Mouse (Mus musculus): ENCODE measurements around the gene Syne4. TPM values are rescaled to one million over a fixed set of nuclear protein-coding genes. Genes with fewer than 3 reads are reported as not detected.

The Syne4 gene
- polyA plus RNA-seq, 1 experiment from 2014 or later, result 18.1 TPM

DNA sequence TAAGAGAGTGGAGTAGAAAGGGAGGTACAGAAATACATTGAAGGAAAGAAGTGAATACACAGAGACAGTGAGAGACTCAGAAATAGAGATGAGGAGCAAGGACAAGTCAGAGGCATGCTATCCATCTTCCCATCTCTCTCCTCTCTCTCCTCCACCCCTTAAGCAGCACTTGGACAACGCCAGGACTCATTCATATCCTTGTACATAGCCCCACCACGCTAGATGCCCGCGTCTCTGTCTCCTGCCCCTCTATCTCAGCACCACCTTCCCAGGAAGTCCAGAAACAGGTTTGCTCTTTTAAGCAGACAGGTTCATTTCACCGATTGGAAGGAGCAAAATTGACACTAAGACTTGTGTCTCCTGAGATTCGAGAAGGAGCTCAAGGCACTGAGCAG, 48.7 kb downstream of the Syne4 start:
- Histone ChIP-seq H3K4me3 (ENCODE audit: low read depth, low read length) (peak overlapping the region; percentile 81), H3K27me3 (ENCODE audit: control insufficient read depth, insufficient read depth, low read length) (no peaks in the 10 kb centered on the region), H3K4me2 (ENCODE audit: low read depth) (peak overlapping the region; percentile 79), H3K27ac (ENCODE audit: low read depth, low read length) (no peak overlapping the region), H3K36me3 (ENCODE audit: control insufficient read depth, insufficient read depth, low read length) (no peaks in the 10 kb centered on the region; the same call in 1 of the 2 replicates), H3K9ac (ENCODE audit: low read length) (peak overlapping the region; percentile 93; the same call in 1 of the 2 replicates), H3K9me3 (ENCODE audit: control insufficient read depth, low read length) (no peaks in the 10 kb centered on the region), H3K4me1 (ENCODE audit: control insufficient read depth, insufficient read depth, low read length) (peaks cover 15% of the 10 kb centered on the region; the same call in 1 of the 2 replicates)
- DNase-seq (ENCODE audit: low spot score) (no peak), ATAC-seq (ENCODE audit: insufficient read depth, low FRiP score, low TSS enrichment) (no peak)
- 63% methylated on average over 6 of the region's 6 CpGs for WGBS

DNA sequence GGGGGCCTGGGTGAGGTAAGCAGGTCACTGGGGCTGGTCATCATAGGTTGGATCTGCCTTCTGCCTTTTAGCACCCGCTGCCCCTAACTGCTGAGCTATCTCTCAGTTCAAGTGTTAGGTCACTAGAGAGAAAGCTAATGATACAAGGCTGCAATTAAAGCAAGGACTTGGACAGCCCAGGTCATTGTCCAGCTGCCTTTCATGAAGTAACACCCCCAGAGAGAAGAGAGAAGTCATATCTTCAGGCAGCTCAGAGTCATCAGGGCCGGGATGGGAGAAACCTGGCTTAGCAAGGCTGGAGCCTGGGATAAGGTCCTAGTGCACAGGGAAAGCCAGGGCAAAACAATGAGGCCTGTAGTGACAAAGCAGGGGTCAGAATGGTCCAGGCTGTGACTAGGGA, 52.9 kb downstream of the Syne4 start:
- no peak for DNase-seq (ENCODE audit: low spot score)
- Histone ChIP-seq H3K9ac (ENCODE audit: low read length) (no peak overlapping the region), H3K36me3 (ENCODE audit: control insufficient read depth, insufficient read depth, low read length) (no peaks in the 10 kb centered on the region), H3K9me3 (ENCODE audit: control insufficient read depth, low read length) (no peaks in the 10 kb centered on the region), H3K27ac (ENCODE audit: low read depth, low read length) (no peak overlapping the region), H3K4me2 (ENCODE audit: low read depth) (no peak overlapping the region), H3K27me3 (ENCODE audit: control insufficient read depth, insufficient read depth, low read length) (no peaks in the 10 kb centered on the region), H3K4me3 (ENCODE audit: low read depth, low read length) (no peak overlapping the region), H3K4me1 (ENCODE audit: control insufficient read depth, insufficient read depth, low read length) (no peaks in the 10 kb centered on the region)
- WGBS, result 71% methylated on average over 2 of the region's 2 CpGs
- no peak for ATAC-seq (ENCODE audit: insufficient read depth, low FRiP score, low TSS enrichment)

Other genes with a start within 250 kb of the Syne4 start
- gene Zfp82, start 241.9 kb upstream of the Syne4 start, polyA plus RNA-seq (2014; fragmentation: Nextera tagmentation; extraction: Ambion mirVana), result 8.3 and 9.9 TPM in 2 replicates
- 0.80 and 1.7 TPM in 2 replicates for gene Gm26920, start 224.4 kb upstream of the Syne4 start, polyA plus RNA-seq (2014; fragmentation: Nextera tagmentation; extraction: Ambion mirVana)
- gene Zfp566, start 224.3 kb upstream of the Syne4 start, polyA plus RNA-seq (2014; fragmentation: Nextera tagmentation; extraction: Ambion mirVana), result 15.3 and 16.4 TPM in 2 replicates
- 136 and 140 TPM in 2 replicates for gene Zfp260, start 220.0 kb upstream of the Syne4 start, polyA plus RNA-seq (2014; fragmentation: Nextera tagmentation; extraction: Ambion mirVana)
- gene Zfp382, start 192.9 kb upstream of the Syne4 start, polyA plus RNA-seq (2014; fragmentation: Nextera tagmentation; extraction: Ambion mirVana), result 7.4 and 10.5 TPM in 2 replicates
- 14.3 and 15.1 TPM in 2 replicates for gene Zfp146, start 145.1 kb upstream of the Syne4 start, polyA plus RNA-seq (2014; fragmentation: Nextera tagmentation; extraction: Ambion mirVana)
- gene Cox7a1, start 130.7 kb upstream of the Syne4 start, polyA plus RNA-seq (2014; fragmentation: Nextera tagmentation; extraction: Ambion mirVana), result 4.5 and 5.7 TPM in 2 replicates
- 45.8 and 51.8 TPM in 2 replicates for gene Capns1, start 116.0 kb upstream of the Syne4 start, polyA plus RNA-seq (2014; fragmentation: Nextera tagmentation; extraction: Ambion mirVana)
- gene Polr2i, start 82.9 kb upstream of the Syne4 start, polyA plus RNA-seq (2014; fragmentation: Nextera tagmentation; extraction: Ambion mirVana), result 179 and 195 TPM in 2 replicates
- 268 and 302 TPM in 2 replicates for gene Tbcb, start 82.5 kb upstream of the Syne4 start, polyA plus RNA-seq (2014; fragmentation: Nextera tagmentation; extraction: Ambion mirVana)
- not detected in 2 replicates for gene Ovol3, start 79.1 kb upstream of the Syne4 start, polyA plus RNA-seq (2014; fragmentation: Nextera tagmentation; extraction: Ambion mirVana)
- gene Thap8, start 34.7 kb upstream of the Syne4 start, polyA plus RNA-seq (2014; fragmentation: Nextera tagmentation; extraction: Ambion mirVana), result 0.18 and 0.36 TPM in 2 replicates
- 10.9 and 12.5 TPM in 2 replicates for gene Wdr62, start 34.4 kb upstream of the Syne4 start, polyA plus RNA-seq (2014; fragmentation: Nextera tagmentation; extraction: Ambion mirVana)
- gene Clip3, start 23.1 kb upstream of the Syne4 start, polyA plus RNA-seq (2014; fragmentation: Nextera tagmentation; extraction: Ambion mirVana), result 100 and 102 TPM in 2 replicates
- 87.4 and 94.0 TPM in 2 replicates for gene Alkbh6, start 6.1 kb upstream of the Syne4 start, polyA plus RNA-seq (2014; fragmentation: Nextera tagmentation; extraction: Ambion mirVana)
- gene E130208F15Rik, start 6.9 kb downstream of the Syne4 start, polyA plus RNA-seq (2014; fragmentation: Nextera tagmentation; extraction: Ambion mirVana), result not detected in 2 replicates
- gene Sdhaf1, start 9.1 kb downstream of the Syne4 start, polyA plus RNA-seq (2014; fragmentation: Nextera tagmentation; extraction: Ambion mirVana), result 23.1 and 26.5 TPM in 2 replicates
- 6.3 TPM in 2 replicates for gene Lrfn3, start 48.0 kb downstream of the Syne4 start, polyA plus RNA-seq (2014; fragmentation: Nextera tagmentation; extraction: Ambion mirVana)
- gene Tyrobp, start 99.0 kb downstream of the Syne4 start, polyA plus RNA-seq (2014; fragmentation: Nextera tagmentation; extraction: Ambion mirVana), result 17.8 and 17.9 TPM in 2 replicates
- gene Hcst, start 105.0 kb downstream of the Syne4 start, polyA plus RNA-seq (2014; fragmentation: Nextera tagmentation; extraction: Ambion mirVana), result not detected in 2 replicates
- gene Nfkbid, start 106.9 kb downstream of the Syne4 start, polyA plus RNA-seq (2014; fragmentation: Nextera tagmentation; extraction: Ambion mirVana), result 0.84 and 0.99 TPM in 2 replicates
- 150 and 165 TPM in 2 replicates for gene Aplp1, start 130.7 kb downstream of the Syne4 start, polyA plus RNA-seq (2014; fragmentation: Nextera tagmentation; extraction: Ambion mirVana)
- 19.0 and 19.6 TPM in 2 replicates for gene Kirrel2, start 142.9 kb downstream of the Syne4 start, polyA plus RNA-seq (2014; fragmentation: Nextera tagmentation; extraction: Ambion mirVana)
- gene Nphs1, start 143.5 kb downstream of the Syne4 start, polyA plus RNA-seq (2014; fragmentation: Nextera tagmentation; extraction: Ambion mirVana), result 1.8 and 3.4 TPM in 2 replicates
- not detected in 2 replicates for gene Prodh2, start 178.8 kb downstream of the Syne4 start, polyA plus RNA-seq (2014; fragmentation: Nextera tagmentation; extraction: Ambion mirVana)
- 48.8 and 51.1 TPM in 2 replicates for gene Arhgap33, start 220.3 kb downstream of the Syne4 start, polyA plus RNA-seq (2014; fragmentation: Nextera tagmentation; extraction: Ambion mirVana)
- 3.7 and 4.4 TPM in 2 replicates for gene Hspb6, start 237.4 kb downstream of the Syne4 start, polyA plus RNA-seq (2014; fragmentation: Nextera tagmentation; extraction: Ambion mirVana)
- 8.6 and 12.1 TPM in 2 replicates for gene Proser3, start 237.5 kb downstream of the Syne4 start, polyA plus RNA-seq (2014; fragmentation: Nextera tagmentation; extraction: Ambion mirVana)
- gene Lin37, start 245.0 kb downstream of the Syne4 start, polyA plus RNA-seq (2014; fragmentation: Nextera tagmentation; extraction: Ambion mirVana), result 46.2 and 47.0 TPM in 2 replicates
- gene U2af1l4, start 248.5 kb downstream of the Syne4 start, polyA plus RNA-seq (2014; fragmentation: Nextera tagmentation; extraction: Ambion mirVana), result 90.6 and 95.5 TPM in 2 replicates
- gene Gm49396, start 248.5 kb downstream of the Syne4 start, polyA plus RNA-seq (2014; fragmentation: Nextera tagmentation; extraction: Ambion mirVana), result 7.3 and 7.6 TPM in 2 replicates
- 97.8 and 106 TPM in 2 replicates for gene Psenen, start 248.8 kb downstream of the Syne4 start, polyA plus RNA-seq (2014; fragmentation: Nextera tagmentation; extraction: Ambion mirVana)

All from neural tube, embryonic 11.5 days (tissue).